Mouse (Mus musculus) macrophage (primary cell): ENCODE measurements around the gene Nebl. TPM values are rescaled to one million over a fixed set of nuclear protein-coding genes. Genes with fewer than 3 reads are reported as not detected.

Source experiments
- H3K27ac ChIP-seq: fragments of 350-480 bp; formaldehyde crosslinking; 2 replicates; pipeline ENCODE4 v1.9.0; 2021
- H3K36me3 ChIP-seq: fragments of 350-480 bp; formaldehyde crosslinking; 2 replicates; pipeline ENCODE4 v1.9.0; 2021; ENCODE audit errors: inconsistent target
- H3K4me3 ChIP-seq: fragments of 350-480 bp; formaldehyde crosslinking; 2 replicates; pipeline ENCODE4 v1.9.0; 2021; ENCODE audit errors: inconsistent target
- H3K79me2 ChIP-seq: fragments of 350-480 bp; formaldehyde crosslinking; 2 replicates; pipeline ENCODE4 v1.9.0; 2021; ENCODE audit errors: inconsistent target
- WGBS: methylation state at CpG from one replicate; pipeline ENCODE4 v1.1.7; 2026; ENCODE audit warnings: inconsistent platforms; ENCODE audit not compliant: missing documents; 5-methylcytosine and 5-hydroxymethylcytosine counted together
- polyA plus RNA-seq: library from polyadenylated mRNA; stranded (reverse); fragments of 250-400 nt; gene quantifications from 3 replicates; pipeline ENCODE4 v1.2.4, GENCODE M21; 2018; ENCODE audit warnings: inconsistent platforms

The Nebl gene
- polyA plus RNA-seq, 1 experiment from 2014 or later = not detected

DNA sequence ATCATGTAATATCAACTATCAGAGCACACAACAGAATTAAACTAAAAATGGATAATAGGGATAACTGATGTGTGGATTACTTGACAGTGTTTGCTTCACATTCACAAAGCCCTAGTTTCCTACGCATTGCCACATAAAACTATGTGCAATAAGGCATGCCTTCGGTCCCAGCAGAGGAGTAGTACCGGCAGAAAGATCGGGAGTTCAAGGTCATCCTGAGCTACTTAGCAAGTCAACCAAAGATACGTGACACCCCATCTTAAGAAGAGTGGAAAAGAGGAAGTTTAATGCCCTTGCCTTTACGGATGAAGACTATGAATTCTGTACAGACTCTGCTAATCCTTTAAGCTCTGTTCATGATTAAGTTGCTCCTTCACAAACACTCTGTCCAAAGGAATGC, 44.1 kb downstream of the Nebl start:
- Histone ChIP-seq H3K4me3 (no peak overlapping the region), H3K27ac (no peak overlapping the region), H3K79me2 (no peaks in the 10 kb centered on the region), H3K36me3 (no peaks in the 10 kb centered on the region)
- 86% methylated on average over 6 of the region's 6 CpGs for WGBS

GRCm38 (mm10) chr2:17683326-17684040, 47.8 kb downstream of the Nebl start:
- 0 out of 2 replicates have a peak overlapping the region, but pooled peaks have one; percentile 15 for H3K27ac ChIP-seq
- no peak overlapping the region for H3K4me3 ChIP-seq
- no peaks in the 10 kb centered on the region for H3K79me2 ChIP-seq
- no peaks in the 10 kb centered on the region for H3K36me3 ChIP-seq
- 88% methylated on average over 4 of the region's 4 CpGs for WGBS

GRCm38 (mm10) chr2:17672156-17672555, 59.1 kb downstream of the Nebl start:
- Histone ChIP-seq H3K36me3 (no peaks in the 10 kb centered on the region), H3K4me3 (no peak overlapping the region), H3K27ac (no peak overlapping the region), H3K79me2 (no peaks in the 10 kb centered on the region)
- 90% methylated on average over 10 of the region's 10 CpGs for WGBS

GRCm38 (mm10) chr2:17671566-17671965, 59.7 kb downstream of the Nebl start:
- H3K36me3 ChIP-seq = no peaks in the 10 kb centered on the region
- H3K4me3 ChIP-seq = no peak overlapping the region
- H3K79me2 ChIP-seq = no peaks in the 10 kb centered on the region
- 68% methylated on average over 8 of the region's 8 CpGs for WGBS
- H3K27ac ChIP-seq = no peak overlapping the region

DNA sequence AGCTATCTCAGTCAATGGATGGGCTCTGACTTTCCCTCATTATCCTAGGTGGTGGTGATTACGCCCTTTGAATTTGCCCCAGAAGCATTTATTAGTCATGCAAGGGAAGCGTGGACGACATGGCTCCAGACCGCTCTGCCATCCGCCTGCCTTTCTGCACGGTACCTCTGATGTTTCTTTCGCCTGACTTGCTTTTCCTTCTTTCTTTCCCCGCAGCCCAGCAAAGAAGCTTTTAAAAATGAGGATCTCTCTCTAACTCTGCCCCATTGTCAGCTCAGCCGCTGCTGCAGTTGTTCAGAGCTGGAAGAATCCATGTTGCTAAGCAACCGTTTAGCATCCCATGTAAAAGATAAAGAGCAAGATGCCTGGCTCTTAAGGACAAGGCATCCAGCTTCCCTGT, 61.3 kb downstream of the Nebl start:
- no peaks in the 10 kb centered on the region for H3K79me2 ChIP-seq
- no peaks in the 10 kb centered on the region for H3K36me3 ChIP-seq
- WGBS = 84% methylated on average over 10 of the region's 10 CpGs
- H3K27ac ChIP-seq = no peak overlapping the region
- H3K4me3 ChIP-seq = no peak overlapping the region

DNA sequence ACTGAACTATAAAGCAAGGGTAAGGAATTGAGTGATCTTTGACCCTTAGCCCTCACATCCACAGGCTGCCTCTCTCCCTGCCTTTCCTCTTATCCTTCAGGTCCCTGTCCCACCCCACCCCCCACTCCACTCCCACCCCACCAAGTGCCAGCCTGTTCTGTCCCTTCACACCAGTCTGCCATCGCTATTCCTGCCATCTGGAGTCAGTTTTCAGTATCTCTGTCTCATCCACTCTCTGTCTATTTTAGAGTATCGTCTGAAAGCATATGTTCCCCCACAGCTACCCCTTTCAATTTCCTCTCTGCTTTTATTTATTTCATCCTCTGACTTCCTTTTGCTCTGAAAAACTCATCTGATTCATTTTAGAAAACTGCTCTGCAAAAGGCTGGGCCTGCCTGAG, 62.3 kb downstream of the Nebl start:
- Histone ChIP-seq H3K4me3 (no peak overlapping the region), H3K27ac (no peak overlapping the region), H3K79me2 (no peaks in the 10 kb centered on the region), H3K36me3 (no peaks in the 10 kb centered on the region)
- WGBS = 73% methylated on average over 2 of the region's 2 CpGs

- Histone ChIP-seq H3K79me2 (no peaks in the 10 kb centered on the region), H3K36me3 (no peaks in the 10 kb centered on the region), H3K27ac (no peak overlapping the region), H3K4me3 (no peak overlapping the region)
- 70% methylated on average over 5 of the region's 5 CpGs for WGBS
These were observed 73.1 kb downstream of the Nebl start for GRCm38 (mm10) chr2:17658176-17658575.

DNA sequence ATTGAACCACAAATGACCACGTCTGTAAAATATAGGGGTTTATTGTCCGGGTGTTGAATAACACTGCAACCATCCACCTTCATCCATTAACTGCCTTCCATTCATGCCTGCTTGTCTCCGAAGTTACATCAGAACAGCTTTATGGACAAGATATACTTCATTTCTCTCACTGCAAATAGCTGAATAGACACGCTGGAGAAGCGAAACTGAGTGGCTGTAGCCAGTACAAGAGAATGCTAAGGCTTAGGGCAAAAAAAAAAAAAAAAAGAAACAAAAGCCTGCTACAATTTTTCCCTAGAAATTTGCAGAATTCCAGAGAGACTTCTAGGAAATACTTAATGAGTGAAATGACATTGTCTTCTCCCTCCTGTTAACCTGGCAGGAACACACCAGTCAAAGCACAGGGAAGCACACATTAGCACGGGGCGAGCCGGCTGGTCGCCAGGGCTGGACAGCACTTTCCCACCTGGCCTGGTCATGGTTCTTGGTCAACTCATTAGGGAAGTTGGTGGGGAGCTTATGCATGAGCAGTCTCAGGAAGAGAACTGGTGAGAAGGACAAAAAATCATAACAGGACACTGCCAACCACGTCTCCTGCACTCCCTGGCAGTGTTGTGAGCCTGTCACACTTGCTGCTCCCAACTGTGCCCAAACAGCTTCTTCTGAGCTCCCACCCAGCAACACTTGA, 81.0 kb downstream of the Nebl start:
- 91% methylated on average over 10 of the region's 10 CpGs for WGBS
- Histone ChIP-seq H3K36me3 (no peaks in the 10 kb centered on the region), H3K27ac (no peak overlapping the region), H3K4me3 (no peak overlapping the region), H3K79me2 (no peaks in the 10 kb centered on the region)

DNA sequence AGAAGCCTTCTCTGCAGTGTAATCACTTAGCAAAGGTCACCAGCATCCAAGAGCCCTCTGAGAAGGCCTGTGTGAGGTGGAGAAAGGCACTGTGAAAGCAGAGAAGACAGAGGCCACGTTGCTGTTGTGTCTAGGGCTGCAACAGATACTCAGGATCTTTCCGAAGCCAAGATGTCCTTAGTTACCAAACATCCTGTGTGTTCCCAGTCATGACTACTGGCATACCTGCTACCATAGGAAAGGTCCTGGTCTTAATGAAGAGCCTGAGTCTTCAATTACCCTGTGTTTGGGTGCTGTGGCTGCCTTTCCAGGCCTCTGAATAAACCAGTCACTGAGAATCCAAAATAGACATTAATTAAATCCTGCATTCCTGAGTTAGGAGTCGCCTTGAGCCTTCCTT, 81.5 kb downstream of the Nebl start:
- Histone ChIP-seq H3K27ac (no peak overlapping the region), H3K4me3 (no peak overlapping the region), H3K36me3 (no peaks in the 10 kb centered on the region), H3K79me2 (no peaks in the 10 kb centered on the region)
- WGBS = 73% methylated on average over 3 of the region's 3 CpGs

DNA sequence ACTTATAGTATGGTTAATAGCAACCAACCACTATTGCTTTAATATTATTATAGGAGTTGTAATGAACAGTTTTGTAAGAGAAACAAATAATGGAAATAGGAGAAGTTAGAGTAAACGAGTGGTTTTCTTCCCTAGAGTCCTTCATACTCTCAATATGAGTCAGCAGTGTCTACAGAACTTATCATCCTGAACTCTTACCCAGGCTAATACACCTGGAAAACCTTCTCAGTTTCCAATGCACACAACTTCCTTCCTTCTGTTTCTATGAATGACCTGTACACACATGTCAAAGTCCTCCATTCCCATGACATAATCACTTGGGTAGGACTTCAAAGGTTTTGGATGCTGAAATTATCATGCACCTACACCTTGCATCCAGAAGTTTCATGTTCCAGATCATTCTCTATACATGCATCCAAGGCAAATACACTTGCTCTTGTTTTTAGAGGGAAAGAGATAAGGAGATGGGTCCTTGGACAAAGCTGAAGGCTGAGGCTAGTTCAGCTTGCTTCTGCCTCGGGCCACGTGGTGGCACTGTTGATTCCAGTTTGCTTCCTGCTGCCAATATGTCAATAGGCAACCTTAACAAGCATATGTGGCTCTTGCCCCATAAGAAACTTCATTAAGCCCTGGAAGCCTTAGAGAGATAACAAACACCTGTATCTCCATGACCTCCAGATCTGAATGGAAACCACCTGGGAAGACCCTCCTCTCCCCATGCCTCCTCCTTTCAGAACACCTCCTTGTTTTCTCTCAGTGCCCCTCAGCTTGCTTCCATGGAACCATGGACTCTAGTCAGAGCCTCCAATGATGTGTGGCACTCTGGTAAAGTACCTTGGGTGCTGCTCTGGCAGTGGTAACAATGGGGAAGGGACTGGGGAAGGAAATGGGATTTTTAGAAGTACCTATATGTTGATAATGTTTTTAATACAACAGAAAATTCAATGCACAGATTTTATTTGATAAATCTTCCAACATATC, 86.7 kb downstream of the Nebl start:
- 20% methylated on average over 3 of the region's 3 CpGs for WGBS
- no peaks in the 10 kb centered on the region for H3K36me3 ChIP-seq
- H3K4me3 ChIP-seq = no peak overlapping the region
- no peak overlapping the region for H3K27ac ChIP-seq
- no peaks in the 10 kb centered on the region for H3K79me2 ChIP-seq

DNA sequence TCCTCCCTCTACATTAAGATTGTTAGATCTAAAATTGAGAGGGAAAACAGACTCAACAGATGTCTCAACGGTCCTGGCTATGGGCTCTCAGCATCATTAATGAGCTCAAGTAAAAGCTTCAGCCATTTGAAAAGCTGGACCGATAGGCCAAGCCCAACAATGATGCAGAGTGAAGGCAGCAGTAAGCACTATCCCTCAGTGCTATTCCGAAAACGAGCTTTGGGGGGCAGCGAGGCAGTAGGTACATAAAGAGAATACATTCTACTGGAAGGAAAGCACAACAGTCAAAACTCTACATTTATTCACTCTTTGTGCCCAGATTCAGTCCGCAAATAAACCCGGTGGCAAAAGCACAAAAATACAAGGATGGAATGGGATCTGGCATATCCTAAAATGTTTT, 87.4 kb downstream of the Nebl start:
- 74% methylated on average over 7 of the region's 7 CpGs for WGBS
- Histone ChIP-seq H3K79me2 (no peaks in the 10 kb centered on the region), H3K4me3 (no peak overlapping the region), H3K36me3 (no peaks in the 10 kb centered on the region), H3K27ac (no peak overlapping the region)

- Histone ChIP-seq H3K27ac (no peak overlapping the region), H3K79me2 (no peaks in the 10 kb centered on the region), H3K4me3 (no peak overlapping the region), H3K36me3 (no peaks in the 10 kb centered on the region)
- 44% methylated on average over 7 of the region's 7 CpGs for WGBS
These were observed 88.5 kb downstream of the Nebl start for GRCm38 (mm10) chr2:17642770-17643169.

- Histone ChIP-seq H3K4me3 (no peak overlapping the region), H3K36me3 (no peaks in the 10 kb centered on the region), H3K27ac (no peak overlapping the region), H3K79me2 (no peaks in the 10 kb centered on the region)
- 94% methylated on average over 4 of the region's 4 CpGs for WGBS
These were observed 90.4 kb downstream of the Nebl start for GRCm38 (mm10) chr2:17640861-17641260.

GRCm38 (mm10) chr2:17638631-17639030, 92.6 kb downstream of the Nebl start:
- Histone ChIP-seq H3K27ac (no peak overlapping the region), H3K79me2 (no peaks in the 10 kb centered on the region), H3K36me3 (no peaks in the 10 kb centered on the region), H3K4me3 (no peak overlapping the region)
- WGBS = 67% methylated on average over 5 of the region's 5 CpGs

DNA sequence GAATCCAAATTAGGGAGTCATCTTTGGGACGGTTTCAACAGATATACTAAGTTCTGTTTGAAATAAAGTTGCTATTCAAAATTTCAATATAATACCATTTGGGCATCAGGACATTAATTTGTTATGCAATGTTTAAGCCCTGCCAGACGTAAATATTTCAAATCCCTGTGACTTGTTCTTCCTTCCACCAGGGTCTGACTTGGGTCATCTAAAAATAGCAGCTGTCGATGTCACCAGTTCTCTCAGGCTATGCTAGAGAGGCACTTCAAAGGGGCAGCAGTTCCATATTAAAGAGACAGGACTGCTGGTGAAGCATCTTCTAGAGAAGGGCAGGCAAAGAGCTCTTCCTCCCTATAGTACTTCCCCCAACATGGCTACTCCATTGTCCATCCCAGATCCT, 107.3 kb downstream of the Nebl start:
- H3K79me2 ChIP-seq = no peaks in the 10 kb centered on the region
- no peak overlapping the region for H3K4me3 ChIP-seq
- no peaks in the 10 kb centered on the region for H3K36me3 ChIP-seq
- H3K27ac ChIP-seq = no peak overlapping the region
- WGBS = 46% methylated on average over 3 of the region's 3 CpGs
